Mouse (Mus musculus): ENCODE data around the gene Spryd3. TPM values are rescaled to one million over a fixed set of nuclear protein-coding genes. Genes with fewer than 3 reads are reported as not detected.
A peak's percentile ranks its signal among the peaks of the same experiment; 100 is the strongest.

Spryd3 gene
- 33.4 and 35.4 TPM in 2 replicates for polyA plus RNA-seq (2015; fragmentation: Nextera tagmentation; extraction: Ambion mirVana)

- H3K27ac ChIP-seq = peak within 1 kb of the TSS; percentile 82
- under 1% methylated on average over 50 of the region's 50 CpGs for WGBS
- H3K9me3 ChIP-seq = no peaks in the 10 kb centered on the region
- H3K36me3 ChIP-seq = peaks cover 22% of the 10 kb centered on the region
- H3K27me3 ChIP-seq = no peaks in the 10 kb centered on the region
- peak within 1 kb of the TSS; percentile 79 for H3K4me2 ChIP-seq
- peaks cover 14% of the 10 kb centered on the region for H3K4me1 ChIP-seq
- H3K9ac ChIP-seq = peak within 1 kb of the TSS; percentile 72
- ATAC-seq (ENCODE audit: insufficient number of reproducible peaks, low FRiP score, low TSS enrichment, low read depth) = peak; percentile 98
- H3K4me3 ChIP-seq = peak within 1 kb of the TSS; percentile 85
Observed at GRCm38 (mm10) chr15:102136129-102136758, at the start of gene Spryd3. TSS of gene Spryd3 (minus strand) at chr15:102136234.

GRCm38 (mm10) chr15:102183076-102183475, 47.0 kb upstream of the Spryd3 start:
- Histone ChIP-seq H3K27me3 (no peaks in the 10 kb centered on the region), H3K4me3 (no peak overlapping the region), H3K9me3 (no peaks in the 10 kb centered on the region), H3K36me3 (peaks cover 78% of the 10 kb centered on the region), H3K4me1 (no peaks in the 10 kb centered on the region), H3K9ac (no peak overlapping the region), H3K27ac (no peak overlapping the region), H3K4me2 (no peak overlapping the region)
- no peak for ATAC-seq (ENCODE audit: insufficient number of reproducible peaks, low FRiP score, low TSS enrichment, low read depth)
- WGBS = 66% methylated on average over 3 of the region's 3 CpGs

- 91% methylated on average over 14 of the region's 14 CpGs for WGBS
- peaks cover 65% of the 10 kb centered on the region for H3K36me3 ChIP-seq
- no peaks in the 10 kb centered on the region for H3K9me3 ChIP-seq
- no peak overlapping the region for H3K4me3 ChIP-seq
- no peak overlapping the region for H3K4me2 ChIP-seq
- no peak for ATAC-seq (ENCODE audit: insufficient number of reproducible peaks, low FRiP score, low TSS enrichment, low read depth)
- no peaks in the 10 kb centered on the region for H3K27me3 ChIP-seq
- H3K4me1 ChIP-seq = no peaks in the 10 kb centered on the region
- no peak overlapping the region for H3K9ac ChIP-seq
- no peak overlapping the region for H3K27ac ChIP-seq
Observed at GRCm38 (mm10) chr15:102179924-102180323, 43.9 kb upstream of the Spryd3 start.

GRCm38 (mm10) chr15:102179106-102179505, 43.1 kb upstream of the Spryd3 start:
- Histone ChIP-seq H3K4me2 (no peak overlapping the region), H3K36me3 (peaks cover 63% of the 10 kb centered on the region), H3K4me3 (no peak overlapping the region), H3K4me1 (no peaks in the 10 kb centered on the region), H3K9me3 (no peaks in the 10 kb centered on the region), H3K27me3 (no peaks in the 10 kb centered on the region), H3K9ac (no peak overlapping the region), H3K27ac (no peak overlapping the region)
- 84% methylated on average over 9 of the region's 9 CpGs for WGBS
- ATAC-seq (ENCODE audit: insufficient number of reproducible peaks, low FRiP score, low TSS enrichment, low read depth) = no peak

- Histone ChIP-seq H3K4me1 (no peaks in the 10 kb centered on the region), H3K4me2 (no peak overlapping the region), H3K4me3 (no peak overlapping the region), H3K36me3 (peaks cover 57% of the 10 kb centered on the region), H3K27ac (no peak overlapping the region), H3K9ac (no peak overlapping the region), H3K9me3 (no peaks in the 10 kb centered on the region), H3K27me3 (no peaks in the 10 kb centered on the region)
- ATAC-seq (ENCODE audit: insufficient number of reproducible peaks, low FRiP score, low TSS enrichment, low read depth) = no peak
- 12% methylated on average over 6 of the region's 6 CpGs for WGBS
Observed at GRCm38 (mm10) chr15:102178279-102178678, 42.2 kb upstream of the Spryd3 start.

- H3K4me1 ChIP-seq = no peaks in the 10 kb centered on the region
- no peak overlapping the region for H3K4me2 ChIP-seq
- peaks cover 50% of the 10 kb centered on the region for H3K36me3 ChIP-seq
- H3K9me3 ChIP-seq = no peaks in the 10 kb centered on the region
- no peak for ATAC-seq (ENCODE audit: insufficient number of reproducible peaks, low FRiP score, low TSS enrichment, low read depth)
- 85% methylated on average over 8 of the region's 8 CpGs for WGBS
- H3K4me3 ChIP-seq = no peak overlapping the region
- no peak overlapping the region for H3K9ac ChIP-seq
- H3K27ac ChIP-seq = no peak overlapping the region
- H3K27me3 ChIP-seq = no peaks in the 10 kb centered on the region
Observed at GRCm38 (mm10) chr15:102177417-102177816, 41.4 kb upstream of the Spryd3 start.

- Histone ChIP-seq H3K4me2 (no peak overlapping the region), H3K9ac (no peak overlapping the region), H3K4me1 (no peaks in the 10 kb centered on the region), H3K36me3 (peaks cover 50% of the 10 kb centered on the region), H3K4me3 (no peak overlapping the region), H3K9me3 (no peaks in the 10 kb centered on the region), H3K27ac (no peak overlapping the region), H3K27me3 (no peaks in the 10 kb centered on the region)
- 84% methylated on average over 7 of the region's 7 CpGs for WGBS
- ATAC-seq (ENCODE audit: insufficient number of reproducible peaks, low FRiP score, low TSS enrichment, low read depth) = no peak
Observed at GRCm38 (mm10) chr15:102176571-102177316, 40.7 kb upstream of the Spryd3 start.

GRCm38 (mm10) chr15:102175736-102176319, 39.8 kb upstream of the Spryd3 start:
- H3K4me2 ChIP-seq = no peak overlapping the region
- no peak for ATAC-seq (ENCODE audit: insufficient number of reproducible peaks, low FRiP score, low TSS enrichment, low read depth)
- no peaks in the 10 kb centered on the region for H3K9me3 ChIP-seq
- H3K27ac ChIP-seq = no peak overlapping the region
- no peak overlapping the region for H3K4me3 ChIP-seq
- WGBS = 81% methylated on average over 16 of the region's 16 CpGs
- H3K9ac ChIP-seq = no peak overlapping the region
- no peaks in the 10 kb centered on the region for H3K27me3 ChIP-seq
- H3K4me1 ChIP-seq = no peaks in the 10 kb centered on the region
- H3K36me3 ChIP-seq = peaks cover 52% of the 10 kb centered on the region

GRCm38 (mm10) chr15:102173581-102173980, 37.5 kb upstream of the Spryd3 start:
- Histone ChIP-seq H3K27ac (no peak overlapping the region), H3K36me3 (peaks cover 35% of the 10 kb centered on the region), H3K9me3 (no peaks in the 10 kb centered on the region), H3K4me2 (no peak overlapping the region), H3K4me3 (no peak overlapping the region), H3K9ac (no peak overlapping the region), H3K4me1 (peaks cover 6% of the 10 kb centered on the region; the same call in 1 of the 2 replicates), H3K27me3 (no peaks in the 10 kb centered on the region)
- ATAC-seq (ENCODE audit: insufficient number of reproducible peaks, low FRiP score, low TSS enrichment, low read depth) = no peak
- WGBS = 91% methylated on average over 3 of the region's 3 CpGs

- Histone ChIP-seq H3K9ac (no peak overlapping the region), H3K27ac (no peak overlapping the region), H3K9me3 (no peaks in the 10 kb centered on the region), H3K4me1 (peaks cover 29% of the 10 kb centered on the region), H3K36me3 (peaks cover 9% of the 10 kb centered on the region), H3K4me2 (no peak overlapping the region), H3K4me3 (no peak overlapping the region), H3K27me3 (no peaks in the 10 kb centered on the region)
- no peak for ATAC-seq (ENCODE audit: insufficient number of reproducible peaks, low FRiP score, low TSS enrichment, low read depth)
- 55% methylated on average over 2 of the region's 2 CpGs for WGBS
Observed at GRCm38 (mm10) chr15:102169064-102169463, 33.0 kb upstream of the Spryd3 start.

GRCm38 (mm10) chr15:102167620-102168021, 31.6 kb upstream of the Spryd3 start:
- WGBS = 19% methylated on average over 6 of the region's 6 CpGs
- H3K9ac ChIP-seq = no peak overlapping the region
- peak; percentile 61; the same call in 1 of the 2 replicates for ATAC-seq (ENCODE audit: insufficient number of reproducible peaks, low FRiP score, low TSS enrichment, low read depth)

More at GRCm38 (mm10) chr15:102167620-102168021, 31.6 kb upstream of the Spryd3 start:
- 0 out of 2 replicates have a peak overlapping the region, but pooled peaks have one; percentile 4 for H3K4me2 ChIP-seq
- no peaks in the 10 kb centered on the region for H3K27me3 ChIP-seq
- H3K27ac ChIP-seq = peak overlapping the region; percentile 74
- peaks cover 29% of the 10 kb centered on the region for H3K4me1 ChIP-seq
- no peak overlapping the region for H3K4me3 ChIP-seq
- H3K36me3 ChIP-seq = peaks cover 9% of the 10 kb centered on the region
- H3K9me3 ChIP-seq = no peaks in the 10 kb centered on the region

All from limb, embryonic 15.5 days (tissue).